In the genomic region with DNA sequence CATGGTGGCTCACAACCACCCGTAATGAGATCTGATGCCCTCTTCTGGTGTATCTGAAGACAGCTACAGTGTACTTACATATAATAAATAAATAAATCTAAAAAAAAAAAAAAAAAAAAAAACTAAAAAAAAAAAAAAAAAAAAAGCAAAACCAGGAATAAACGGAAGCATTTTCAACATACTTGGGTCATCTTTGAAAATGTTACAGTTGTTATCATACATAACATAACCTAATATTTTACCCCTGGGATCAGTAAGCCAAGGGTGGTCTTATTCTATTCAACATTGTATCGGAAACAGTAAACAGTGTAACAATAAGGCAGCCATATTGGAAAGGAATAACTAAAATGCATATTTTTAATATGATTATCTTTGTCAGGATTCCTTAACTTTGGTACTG, we compare ENCODE assay signal across 3 mouse cellular contexts.
TF ChIP-seq lines count a peak whose summit lies in the region.

No protein-coding gene starts in this region.

TF ChIP-seq in CH12.LX, 34 proteins besides CTCF, POLR2A, EP300 and RAD21:
- TF ChIP-seq ZNF384 (IDR thresholded peaks at IDR 0.05; ENCODE audit: low read depth, low read length): peak; percentile 45; the same call in 1 of the 2 replicates
TF ChIP-seq in CH12.LX: peak in this region for 1; not testable (repeated sequence) for 33.

TF ChIP-seq in ES-E14, 5 proteins besides CTCF, POLR2A, EP300 and RAD21:
- peak; percentile 69 for TF ChIP-seq ZNF384 (IDR thresholded peaks at IDR 0.05; ENCODE audit: low read depth, low read length)

TF ChIP-seq in MEL, 35 proteins besides CTCF, POLR2A, EP300 and RAD21:
- peak; percentile 72 for TF ChIP-seq ZNF384 (IDR thresholded peaks at IDR 0.05; ENCODE audit: low read depth, low read length)
